Mouse (Mus musculus) olfactory bulb, adult 2 months (tissue): Measurements from ENCODE around the gene Tmc4. TPM values are rescaled to one million over a fixed set of nuclear protein-coding genes. Genes with fewer than 3 reads are reported as not detected.

Experiments
- H3K27ac ChIP-seq: fragments of 200-500 bp; 2 replicates; pipeline ENCODE4 v1.5.1; 2012; ENCODE audit warnings: low read depth, low read length; ENCODE audit not compliant: insufficient read depth
- H3K4me1 ChIP-seq: fragments of 200-500 bp; 2 replicates; pipeline ENCODE4 v1.6.1; 2012; ENCODE audit warnings: low read length; ENCODE audit not compliant: control insufficient read depth, insufficient read depth
- H3K4me3 ChIP-seq: fragments of 200-500 bp; 2 replicates; pipeline ENCODE4 v1.5.1; 2012; ENCODE audit warnings: mild to moderate bottlenecking, low read depth, low read length, moderate library complexity; ENCODE audit not compliant: insufficient read depth
- CTCF ChIP-seq: fragments of 200-500 bp; IDR thresholded peaks from 2 replicates; pipeline ENCODE4 v1.5.1; 2012; ENCODE audit warnings: low read depth, mild to moderate bottlenecking, low read length, moderate library complexity; ENCODE audit not compliant: insufficient read depth
- POLR2A ChIP-seq: fragments of 200-500 bp; IDR thresholded peaks from 2 replicates; pipeline ENCODE4 v1.6.1; 2012; ENCODE audit warnings: mild to moderate bottlenecking, low read depth, low read length, moderate library complexity; ENCODE audit not compliant: insufficient read depth
- WGBS: fragments of 180-500 bp; shearing (Covaris S2); methylation state at CpG from one replicate; pipeline ENCODE4 v1.1.7; 2018; 5-methylcytosine and 5-hydroxymethylcytosine counted together
- polyA plus RNA-seq: library from polyadenylated mRNA; stranded (reverse); fragments of >200 nt; gene quantifications from 2 replicates; pipeline ENCODE4 v1.2.4, GENCODE M21; 2012; ENCODE audit warnings: low replicate concordance; ENCODE audit not compliant: missing spikeins, insufficient read depth, insufficient read length

Tmc4 gene
- polyA plus RNA-seq, 1 experiment = not detected

GRCm38 (mm10) chr7:3694076-3694948 is 17.0 kb upstream of the Tmc4 start:
- Histone ChIP-seq H3K4me3 (peak overlapping the region; percentile 74), H3K4me1 (peaks cover 15% of the 10 kb centered on the region), H3K27ac (peak overlapping the region; percentile 81)
- under 1% methylated on average over 55 of the region's 55 CpGs for WGBS
- TF ChIP-seq POLR2A = no peak
- no peak for TF ChIP-seq CTCF

GRCm38 (mm10) chr7:3693809-3694075 is 16.4 kb upstream of the Tmc4 start:
- TF ChIP-seq CTCF (no peak), POLR2A (peak; percentile 54)
- 0% methylated on average over 18 of the region's 18 CpGs for WGBS

DNA sequence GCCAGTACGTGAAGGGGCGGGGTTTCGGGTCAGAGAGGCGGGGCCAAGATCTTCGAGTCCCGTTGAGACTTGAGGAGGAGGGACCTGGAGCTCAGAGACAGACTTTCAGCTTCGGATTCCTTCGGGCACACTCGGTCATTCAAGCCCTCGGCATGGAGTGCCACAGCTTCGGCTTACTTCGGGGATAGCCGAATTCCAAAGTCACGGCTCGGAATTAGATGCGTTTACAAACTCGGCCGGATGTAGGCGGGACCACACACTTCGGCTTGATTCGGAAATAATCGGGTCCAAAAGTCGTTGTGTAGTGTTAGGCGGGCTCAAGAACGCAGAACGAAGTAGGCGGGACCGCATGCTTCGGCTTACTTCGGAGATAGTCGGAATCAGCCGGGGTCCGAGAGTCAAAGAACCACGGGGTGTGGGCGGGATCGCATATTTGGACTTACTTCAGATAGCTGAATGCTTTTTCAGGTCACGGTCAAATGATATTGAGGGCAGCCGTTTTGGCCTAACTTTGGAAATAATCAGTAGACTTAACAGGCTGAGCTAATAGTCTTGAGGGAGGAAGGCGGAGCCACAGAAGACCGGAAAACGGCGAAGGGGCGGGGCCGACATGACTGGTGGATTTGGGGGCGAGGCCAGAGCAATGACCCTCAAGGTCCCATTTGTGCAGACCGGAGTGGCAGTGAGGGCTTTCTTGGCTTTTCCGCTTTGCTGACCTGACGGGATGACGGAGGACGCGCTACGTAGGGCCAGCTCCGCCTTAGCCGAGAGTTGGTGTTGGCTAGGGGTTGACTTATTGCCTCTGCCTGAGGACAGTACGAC is 15.8 kb upstream of the Tmc4 start, which contains the start of gene Mboat7:
Gene Mboat7 (minus strand): TSS at position 537 of the 822 bp plus-strand sequence.
- TF ChIP-seq CTCF (no peak), POLR2A (no peak)
- Histone ChIP-seq H3K4me3 (peak within 1 kb of the TSS; percentile 74), H3K4me1 (peaks cover 15% of the 10 kb centered on the region), H3K27ac (peak within 1 kb of the TSS; percentile 81)
- WGBS = under 1% methylated on average over 55 of the region's 55 CpGs

More at GRCm38 (mm10) chr7:3693809-3694075, 16.4 kb upstream of the Tmc4 start:
- Histone ChIP-seq H3K27ac (peak overlapping the region; percentile 81), H3K4me1 (peaks cover 15% of the 10 kb centered on the region), H3K4me3 (peak overlapping the region; percentile 74)

GRCm38 (mm10) chr7:3692382-3692986 is 15.1 kb upstream of the Tmc4 start, which contains the start of gene Tsen34:
TSS of gene Tsen34 (plus strand) at chr7:3692863.
- peak within 1 kb of the TSS; percentile 74 for H3K4me3 ChIP-seq
- WGBS = under 1% methylated on average over 49 of the region's 49 CpGs
- peak within 1 kb of the TSS; percentile 81 for H3K27ac ChIP-seq
- no peak for TF ChIP-seq POLR2A
- TF ChIP-seq CTCF = no peak
- peaks cover 15% of the 10 kb centered on the region for H3K4me1 ChIP-seq

- 21% methylated on average over 3 of the region's 3 CpGs for WGBS
- H3K27ac ChIP-seq = no peak overlapping the region
- H3K4me1 ChIP-seq = peaks cover 15% of the 10 kb centered on the region
- no peak for TF ChIP-seq CTCF
- TF ChIP-seq POLR2A = no peak
- H3K4me3 ChIP-seq = peak overlapping the region; percentile 74
These were observed 14.6 kb upstream of the Tmc4 start for GRCm38 (mm10) chr7:3691919-3692318.

DNA sequence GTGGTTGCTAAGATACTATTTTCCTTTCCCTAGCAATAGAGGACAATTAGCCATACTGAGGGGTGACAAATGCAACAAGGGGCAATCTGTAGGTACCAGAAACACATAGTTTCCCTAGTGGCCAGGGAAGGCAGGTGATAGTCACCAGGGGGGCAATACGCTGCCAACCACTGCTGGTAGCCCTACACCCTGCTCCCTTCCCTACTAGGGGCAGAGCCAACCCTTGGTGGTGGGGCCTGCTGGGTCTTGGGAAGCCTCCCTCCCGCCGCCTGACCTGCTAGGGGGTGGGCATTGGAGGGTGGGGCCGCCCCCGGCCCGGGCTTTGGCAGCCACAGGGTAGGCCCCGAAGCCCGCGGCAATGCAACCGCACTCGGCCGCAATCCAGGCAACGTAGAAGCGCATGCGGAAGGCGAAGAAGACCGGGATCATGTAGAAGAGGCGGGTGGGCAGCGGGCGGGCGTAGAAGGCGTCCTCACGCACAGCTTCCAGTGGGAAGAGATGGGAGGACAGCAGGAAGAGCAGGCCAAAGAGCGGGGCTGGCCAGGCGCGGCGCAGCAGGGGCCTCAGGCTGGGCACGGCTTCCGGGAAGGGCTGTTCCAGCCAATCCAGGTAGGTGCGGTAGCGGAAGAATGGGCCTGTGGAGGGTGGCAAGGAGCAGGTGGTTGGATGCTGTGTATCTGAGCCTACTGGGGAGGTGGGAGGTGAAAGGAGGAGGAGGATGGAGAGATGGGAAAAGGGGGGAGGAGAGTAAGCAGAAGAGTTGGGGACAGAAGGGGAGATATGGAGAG is 8.2 kb upstream of the Tmc4 start:
- H3K27ac ChIP-seq = no peak overlapping the region
- WGBS = 87% methylated on average over 31 of the region's 31 CpGs
- H3K4me3 ChIP-seq = no peak overlapping the region
- TF ChIP-seq CTCF (no peak), POLR2A (no peak)
- peaks cover 14% of the 10 kb centered on the region for H3K4me1 ChIP-seq

DNA sequence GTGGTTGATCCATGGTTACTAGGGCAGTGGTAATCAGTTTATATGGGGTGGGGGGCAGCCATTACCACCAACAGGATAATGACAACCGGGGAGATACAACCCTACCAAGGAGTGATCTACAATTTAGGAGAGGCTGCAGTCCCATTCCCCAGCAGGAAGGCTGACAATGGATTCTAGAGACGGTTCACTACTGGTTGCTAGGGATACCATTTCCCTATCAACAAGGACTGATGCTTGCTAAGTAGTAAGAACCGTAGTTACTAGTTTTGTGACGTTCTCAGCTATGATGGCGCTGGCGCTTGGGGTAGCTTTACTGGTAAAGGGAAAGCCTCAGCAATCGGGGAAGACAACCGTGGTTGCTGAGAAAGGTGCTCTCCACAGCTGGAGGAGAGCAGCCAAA is 7.3 kb upstream of the Tmc4 start:
- 59% methylated on average over 8 of the region's 8 CpGs for WGBS
- H3K27ac ChIP-seq = no peak overlapping the region; the same call in 1 of the 2 replicates
- H3K4me3 ChIP-seq = no peak overlapping the region
- TF ChIP-seq CTCF (no peak), POLR2A (no peak)
- peaks cover 14% of the 10 kb centered on the region for H3K4me1 ChIP-seq

DNA sequence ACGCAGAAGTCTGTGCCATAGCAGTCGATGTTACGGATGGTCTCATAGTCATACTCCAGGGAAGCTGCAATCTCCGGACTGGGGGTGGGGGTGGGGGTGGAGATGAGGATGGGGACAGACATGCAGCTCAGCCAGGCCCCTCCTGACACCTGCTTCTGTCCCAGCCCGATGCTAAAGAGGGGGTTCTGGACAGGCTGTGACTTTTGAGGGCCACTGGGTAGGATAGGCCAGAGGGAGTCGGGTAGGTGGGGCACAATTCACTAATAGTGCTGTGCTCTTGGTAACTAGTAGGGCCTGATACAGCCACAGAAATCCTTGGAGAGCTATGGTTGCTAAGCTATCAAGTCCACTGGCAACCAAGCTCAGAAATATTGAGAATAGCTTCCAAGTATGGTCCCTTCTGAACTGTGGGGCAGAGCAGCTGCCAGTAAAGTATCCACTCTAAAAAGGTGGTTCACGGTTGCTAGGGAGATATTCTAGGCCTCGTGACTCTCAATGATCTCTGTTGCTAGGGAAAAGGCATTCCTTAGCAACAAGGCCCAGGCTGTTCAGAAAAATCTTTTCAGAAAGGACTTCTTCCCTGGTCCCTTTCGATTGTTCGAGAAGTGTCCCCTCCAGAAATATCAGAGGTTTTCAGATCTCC is 6.7 kb upstream of the Tmc4 start:
- H3K27ac ChIP-seq = no peak overlapping the region; the same call in 1 of the 2 replicates
- TF ChIP-seq CTCF = no peak
- no peak for TF ChIP-seq POLR2A

More for the DNA sequence above, 6.7 kb upstream of the Tmc4 start:
- Histone ChIP-seq H3K4me3 (no peak overlapping the region), H3K4me1 (peaks cover 14% of the 10 kb centered on the region)
- WGBS = 50% methylated on average over 10 of the region's 10 CpGs
